Mouse (Mus musculus): ENCODE data around the gene Pdk1.

- TF ChIP-seq EP300 (IDR thresholded peaks at IDR 0.05; ENCODE audit: insufficient read depth, low read depth, low read length): no peak
- no peak for TF ChIP-seq CTCF (IDR thresholded peaks at IDR 0.05; ENCODE audit: low read depth, low read length)
- TF ChIP-seq POLR2A (IDR thresholded peaks at IDR 0.05; ENCODE audit: insufficient read depth, low read length): no peak
Observed at GRCm38 (mm10) chr2:71897420-71897819, 24.4 kb downstream of the Pdk1 start.
